Mouse (Mus musculus): ENCODE results near the gene Osbpl10. TPM values are rescaled to one million over a fixed set of nuclear protein-coding genes. Genes with fewer than 3 reads are reported as not detected.

Gene Osbpl10
- polyA plus RNA-seq, 1 experiment from 2014 or later: 2.5 TPM

DNA sequence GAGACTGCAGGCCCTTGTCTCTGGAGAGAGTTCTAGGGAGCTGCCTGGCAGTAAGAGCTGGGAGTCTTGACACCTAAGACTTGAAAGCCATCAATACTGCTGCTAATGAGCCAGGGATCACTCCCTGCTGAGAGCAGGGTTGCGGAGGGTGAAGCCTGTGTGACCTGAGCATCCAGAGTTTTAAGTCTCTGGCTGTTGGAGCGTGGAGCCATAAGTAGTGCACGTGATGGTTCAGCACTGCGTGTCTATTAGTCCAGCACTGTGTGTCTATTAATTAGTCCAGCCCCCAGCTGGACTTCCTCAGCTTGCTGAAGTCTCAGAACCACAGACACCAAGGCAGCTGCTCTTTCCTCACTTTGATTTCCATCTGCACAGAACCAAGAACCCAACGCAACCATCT is 8.0 kb downstream of the Osbpl10 start:
- Histone ChIP-seq H3K36me3 (no peaks in the 10 kb centered on the region), H3K4me1 (peaks cover 6% of the 10 kb centered on the region; the same call in 1 of the 2 replicates), H3K27ac (no peak overlapping the region), H3K4me2 (no peak overlapping the region), H3K27me3 (no peaks in the 10 kb centered on the region), H3K9ac (no peak overlapping the region), H3K9me3 (no peaks in the 10 kb centered on the region), H3K4me3 (no peak overlapping the region)
- no peak for ATAC-seq (ENCODE audit: insufficient number of reproducible peaks, low FRiP score, low TSS enrichment, low read depth)
- WGBS: 85% methylated on average over 5 of the region's 5 CpGs

DNA sequence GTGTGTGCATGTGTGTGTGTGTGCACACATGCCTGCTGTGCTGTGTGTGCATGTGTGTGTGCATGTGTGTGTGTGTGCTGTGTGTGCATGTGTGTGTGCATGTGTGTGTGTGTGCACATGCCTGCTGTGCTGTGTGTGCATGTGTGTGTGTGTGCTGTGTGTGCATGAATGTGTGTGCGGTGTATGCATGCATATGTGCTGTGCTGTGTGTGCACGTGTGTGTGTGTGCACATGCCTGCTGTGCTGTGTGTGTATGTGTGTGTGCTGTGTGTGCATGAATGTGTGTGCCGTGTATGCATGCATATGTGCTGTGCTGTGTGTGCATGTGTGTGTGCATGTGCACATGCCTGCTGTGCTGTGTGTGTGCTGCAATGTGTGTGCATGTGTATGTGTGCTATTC is 9.7 kb downstream of the Osbpl10 start:
- no peak for ATAC-seq (ENCODE audit: insufficient number of reproducible peaks, low FRiP score, low TSS enrichment, low read depth)
- Histone ChIP-seq H3K4me2 (no peak overlapping the region), H3K36me3 (no peaks in the 10 kb centered on the region), H3K27me3 (no peaks in the 10 kb centered on the region), H3K9ac (no peak overlapping the region), H3K27ac (no peak overlapping the region), H3K4me3 (no peak overlapping the region), H3K9me3 (no peaks in the 10 kb centered on the region), H3K4me1 (peaks cover 5% of the 10 kb centered on the region; the same call in 1 of the 2 replicates)
- WGBS: 87% methylated on average over 3 of the region's 3 CpGs

DNA sequence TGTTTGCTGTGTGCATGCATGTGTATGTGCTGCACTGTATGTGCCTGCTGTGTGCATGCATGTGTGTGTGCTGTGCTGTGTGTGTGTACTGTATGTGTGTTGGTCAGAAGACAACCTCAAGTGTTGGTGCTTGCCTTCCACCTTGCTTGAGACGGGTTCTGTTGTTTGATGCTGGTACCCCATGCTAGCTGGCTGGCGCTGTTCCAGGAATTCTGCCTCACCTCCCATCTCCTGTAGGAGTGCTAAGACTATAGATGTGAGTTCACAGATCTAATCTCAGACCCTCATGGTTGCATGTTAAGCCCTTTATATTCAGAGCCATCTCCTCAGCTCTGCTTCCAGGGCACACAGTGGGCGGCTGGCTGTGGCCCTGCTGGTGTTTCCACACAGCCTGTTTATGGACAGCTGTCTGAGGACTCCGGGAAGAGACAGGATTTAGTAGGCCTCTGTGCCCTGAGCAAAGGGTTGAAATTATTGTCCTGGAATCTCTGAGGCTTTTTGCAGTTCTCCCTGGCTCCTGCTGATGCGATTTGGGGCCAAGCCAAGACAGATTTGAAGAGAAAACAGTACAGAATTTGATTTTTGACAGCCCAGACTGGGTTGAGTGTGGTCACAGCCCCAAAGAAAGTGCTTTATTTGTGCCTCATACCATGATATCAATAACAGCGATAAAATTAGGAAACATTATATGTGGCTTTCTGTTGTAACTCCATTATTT is 10.4 kb downstream of the Osbpl10 start:
- WGBS: 56% methylated on average over 6 of the region's 6 CpGs
- H3K36me3 ChIP-seq: no peaks in the 10 kb centered on the region
- ATAC-seq (ENCODE audit: insufficient number of reproducible peaks, low FRiP score, low TSS enrichment, low read depth): 0 out of 2 replicates have a peak, but pooled peaks have one; percentile 21
- H3K4me1 ChIP-seq: peaks cover 4% of the 10 kb centered on the region; the same call in 1 of the 2 replicates
- no peak overlapping the region for H3K27ac ChIP-seq
- H3K4me3 ChIP-seq: no peak overlapping the region
- H3K4me2 ChIP-seq: no peak overlapping the region
- H3K27me3 ChIP-seq: no peaks in the 10 kb centered on the region
- no peaks in the 10 kb centered on the region for H3K9me3 ChIP-seq
- H3K9ac ChIP-seq: no peak overlapping the region

DNA sequence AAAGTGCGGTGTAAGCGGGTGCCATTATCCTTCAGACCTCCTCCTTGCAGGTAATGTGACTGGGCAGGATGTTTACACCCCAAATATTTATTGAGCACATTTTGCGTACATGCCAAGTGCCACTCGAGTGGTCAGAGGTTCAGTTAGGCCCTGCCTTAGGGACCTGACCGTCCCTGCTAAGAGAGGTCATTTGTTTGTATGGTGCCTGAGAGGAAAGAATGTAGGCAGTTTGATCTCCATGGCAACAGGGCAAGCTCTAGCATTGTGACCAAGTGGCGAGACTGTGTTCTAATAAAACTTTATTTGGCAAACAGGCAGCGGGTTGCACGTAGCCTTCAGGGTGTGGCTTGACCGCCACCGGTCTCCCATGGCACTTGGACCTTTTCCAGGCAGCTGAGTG is 12.1 kb downstream of the Osbpl10 start:
- H3K4me3 ChIP-seq: no peak overlapping the region
- no peak overlapping the region for H3K9ac ChIP-seq
- H3K9me3 ChIP-seq: no peaks in the 10 kb centered on the region
- H3K27ac ChIP-seq: no peak overlapping the region
- peaks cover 4% of the 10 kb centered on the region; the same call in 1 of the 2 replicates for H3K4me1 ChIP-seq
- no peak overlapping the region for H3K4me2 ChIP-seq
- no peak for ATAC-seq (ENCODE audit: insufficient number of reproducible peaks, low FRiP score, low TSS enrichment, low read depth)
- H3K36me3 ChIP-seq: no peaks in the 10 kb centered on the region
- 72% methylated on average over 10 of the region's 10 CpGs for WGBS
- H3K27me3 ChIP-seq: no peaks in the 10 kb centered on the region

DNA sequence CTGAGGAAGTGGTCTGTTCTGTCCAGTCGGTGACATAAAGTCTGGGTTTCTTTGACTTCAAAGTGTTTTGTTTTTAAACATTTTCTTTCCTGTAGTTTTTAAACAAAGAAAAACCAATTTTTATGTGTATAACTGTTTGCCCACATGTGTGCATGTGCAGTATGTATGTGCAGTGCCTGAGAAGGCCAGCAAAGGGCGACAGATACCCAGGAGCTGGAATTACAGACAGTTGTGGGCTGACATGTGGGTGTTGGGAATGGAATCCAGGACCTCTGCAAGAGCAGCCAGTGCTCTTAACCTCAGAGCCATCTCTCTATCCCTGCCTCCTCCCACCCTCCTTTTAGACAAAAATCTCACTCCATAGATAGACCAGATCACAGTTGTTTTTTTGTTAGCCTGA is 14.2 kb downstream of the Osbpl10 start:
- Histone ChIP-seq H3K9ac (no peak overlapping the region), H3K4me3 (no peak overlapping the region), H3K36me3 (no peaks in the 10 kb centered on the region), H3K27me3 (no peaks in the 10 kb centered on the region), H3K4me2 (no peak overlapping the region), H3K9me3 (no peaks in the 10 kb centered on the region), H3K4me1 (peaks cover 4% of the 10 kb centered on the region; the same call in 1 of the 2 replicates), H3K27ac (no peak overlapping the region)
- ATAC-seq (ENCODE audit: insufficient number of reproducible peaks, low FRiP score, low TSS enrichment, low read depth): no peak
- WGBS: 97% methylated on average over 2 of the region's 2 CpGs

DNA sequence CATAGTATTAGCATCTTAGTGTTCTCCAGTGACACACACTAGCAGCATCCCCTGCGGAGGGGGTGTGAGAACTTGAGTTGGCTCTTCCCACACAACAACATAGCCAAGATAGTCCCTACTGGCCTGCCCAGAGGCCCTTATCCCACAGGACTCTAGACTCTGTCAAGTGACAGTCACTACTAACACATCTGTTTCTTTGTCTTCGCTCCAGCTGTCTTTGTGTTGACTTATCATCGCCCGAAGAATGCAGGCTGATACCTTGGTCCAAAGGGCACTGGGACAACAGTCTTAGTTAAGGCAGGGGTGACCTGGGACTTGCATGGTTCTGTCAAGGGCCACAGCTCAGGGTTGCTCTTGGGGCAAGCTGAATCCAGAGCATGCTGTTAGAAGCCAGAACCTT is 16.9 kb downstream of the Osbpl10 start:
- Histone ChIP-seq H3K9me3 (no peaks in the 10 kb centered on the region), H3K27me3 (no peaks in the 10 kb centered on the region), H3K36me3 (no peaks in the 10 kb centered on the region), H3K4me1 (no peaks in the 10 kb centered on the region), H3K27ac (no peak overlapping the region), H3K9ac (no peak overlapping the region), H3K4me3 (no peak overlapping the region), H3K4me2 (no peak overlapping the region)
- 95% methylated on average over 4 of the region's 4 CpGs for WGBS
- ATAC-seq (ENCODE audit: insufficient number of reproducible peaks, low FRiP score, low TSS enrichment, low read depth): no peak

DNA sequence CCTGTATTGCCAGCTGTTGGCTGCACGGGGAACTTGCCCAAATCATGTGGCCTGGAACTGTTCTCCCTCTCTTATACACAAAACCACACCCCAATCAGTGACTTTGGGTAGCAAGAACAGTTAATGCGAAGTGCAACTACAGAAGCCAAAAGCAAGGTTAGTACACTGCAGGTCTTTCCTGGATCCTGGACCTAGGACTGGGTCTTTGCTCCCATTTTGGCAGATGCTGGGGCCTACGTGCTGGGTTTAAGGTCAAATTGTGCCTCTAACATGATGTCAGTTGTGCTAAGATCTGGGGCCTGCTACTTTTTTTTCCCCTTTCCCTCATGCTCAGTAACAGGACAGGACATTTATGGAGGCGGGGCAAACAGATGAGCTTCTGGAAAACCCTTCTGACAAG is 17.3 kb downstream of the Osbpl10 start:
- Histone ChIP-seq H3K27me3 (no peaks in the 10 kb centered on the region), H3K9me3 (no peaks in the 10 kb centered on the region), H3K4me1 (no peaks in the 10 kb centered on the region), H3K4me3 (no peak overlapping the region), H3K36me3 (no peaks in the 10 kb centered on the region), H3K4me2 (no peak overlapping the region), H3K27ac (no peak overlapping the region), H3K9ac (no peak overlapping the region)
- WGBS: 85% methylated on average over 4 of the region's 4 CpGs
- no peak for ATAC-seq (ENCODE audit: insufficient number of reproducible peaks, low FRiP score, low TSS enrichment, low read depth)

DNA sequence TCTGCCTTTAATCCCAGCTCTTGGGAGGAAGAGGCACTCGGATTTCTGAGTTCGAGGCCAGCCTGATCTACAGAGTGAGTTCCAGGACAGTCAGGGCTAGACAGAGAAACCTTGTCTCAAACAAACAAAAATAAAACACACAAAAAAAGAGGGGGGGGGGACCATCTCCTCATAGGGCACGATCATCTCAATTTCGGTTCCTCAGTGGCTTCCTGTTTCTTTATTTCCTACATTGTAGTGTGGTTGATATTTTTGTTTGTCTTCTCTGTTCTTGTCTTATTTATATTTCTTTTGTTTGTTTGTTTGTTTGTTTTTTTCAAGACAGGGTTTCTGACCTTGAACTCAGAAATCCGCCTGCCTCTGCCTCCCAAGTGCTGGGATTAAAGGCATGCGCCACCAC is 18.1 kb downstream of the Osbpl10 start:
- Histone ChIP-seq H3K4me1 (no peaks in the 10 kb centered on the region), H3K27me3 (no peaks in the 10 kb centered on the region), H3K36me3 (no peaks in the 10 kb centered on the region), H3K9ac (no peak overlapping the region), H3K4me2 (no peak overlapping the region), H3K4me3 (no peak overlapping the region), H3K9me3 (no peaks in the 10 kb centered on the region), H3K27ac (no peak overlapping the region)
- WGBS: 97% methylated on average over 6 of the region's 6 CpGs
- ATAC-seq (ENCODE audit: insufficient number of reproducible peaks, low FRiP score, low TSS enrichment, low read depth): no peak

DNA sequence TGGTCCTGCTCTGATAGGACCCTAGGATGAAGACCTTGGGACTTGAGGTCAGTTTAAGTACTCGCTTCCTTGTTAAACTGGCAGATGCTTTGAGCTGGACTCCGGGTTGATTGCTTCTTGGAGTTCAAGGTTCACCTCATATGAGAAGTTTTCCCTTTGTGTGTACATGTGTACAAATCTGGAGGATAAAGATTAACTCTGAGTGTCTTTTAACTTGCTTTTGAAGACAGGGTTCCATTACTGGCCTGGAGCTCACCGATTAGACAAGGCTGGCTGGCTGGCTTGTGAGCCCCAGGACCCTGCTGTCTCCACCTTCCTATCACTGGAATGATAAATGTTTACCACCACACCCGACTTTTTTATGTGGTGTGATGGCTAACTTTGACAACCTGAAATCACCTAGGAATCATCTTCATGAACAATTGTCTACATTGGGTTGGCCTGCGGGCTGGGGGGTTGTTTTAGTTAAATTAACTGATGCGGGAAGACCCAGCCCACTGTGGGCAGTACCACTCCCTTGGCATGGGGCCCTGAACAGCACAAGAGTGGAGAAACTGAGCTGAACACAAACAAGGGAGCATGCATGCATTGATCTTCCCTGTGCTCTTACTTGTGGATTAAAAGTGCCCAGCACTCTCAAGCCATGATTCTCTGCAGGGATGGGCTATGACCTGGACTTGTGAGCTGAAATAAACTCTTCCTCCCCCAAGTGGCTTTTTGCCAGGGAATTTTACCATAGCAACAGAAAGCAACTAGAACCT is 20.8 kb downstream of the Osbpl10 start:
- H3K36me3 ChIP-seq: no peaks in the 10 kb centered on the region
- no peaks in the 10 kb centered on the region for H3K9me3 ChIP-seq
- 79% methylated on average over 6 of the region's 6 CpGs for WGBS
- no peaks in the 10 kb centered on the region for H3K27me3 ChIP-seq
- H3K4me2 ChIP-seq: no peak overlapping the region
- no peak overlapping the region for H3K27ac ChIP-seq
- H3K4me3 ChIP-seq: no peak overlapping the region
- no peak for ATAC-seq (ENCODE audit: insufficient number of reproducible peaks, low FRiP score, low TSS enrichment, low read depth)
- H3K9ac ChIP-seq: no peak overlapping the region
- no peaks in the 10 kb centered on the region for H3K4me1 ChIP-seq

DNA sequence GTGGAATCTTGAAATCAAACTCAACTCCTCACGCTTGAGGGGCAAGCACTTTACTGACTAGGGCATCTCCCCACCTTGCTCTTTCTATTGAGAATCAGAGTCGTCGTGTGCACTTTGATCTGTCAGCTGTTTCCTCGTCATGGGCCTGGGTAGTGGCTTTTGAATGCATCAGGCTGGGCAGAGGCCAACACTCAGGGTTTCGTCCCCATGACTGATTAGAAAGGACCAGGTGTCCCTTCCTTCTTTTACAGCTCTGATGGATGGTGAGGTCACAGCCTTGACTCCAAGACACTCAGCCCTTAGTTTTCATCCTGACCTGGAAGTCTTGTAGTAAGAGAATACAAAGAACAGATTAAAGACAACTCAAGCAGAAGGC is 21.4 kb downstream of the Osbpl10 start:
- Histone ChIP-seq H3K9me3 (no peaks in the 10 kb centered on the region), H3K27me3 (no peaks in the 10 kb centered on the region), H3K9ac (no peak overlapping the region), H3K36me3 (no peaks in the 10 kb centered on the region), H3K27ac (no peak overlapping the region), H3K4me3 (no peak overlapping the region), H3K4me2 (no peak overlapping the region), H3K4me1 (no peaks in the 10 kb centered on the region)
- WGBS: 66% methylated on average over 5 of the region's 5 CpGs
- ATAC-seq (ENCODE audit: insufficient number of reproducible peaks, low FRiP score, low TSS enrichment, low read depth): no peak

DNA sequence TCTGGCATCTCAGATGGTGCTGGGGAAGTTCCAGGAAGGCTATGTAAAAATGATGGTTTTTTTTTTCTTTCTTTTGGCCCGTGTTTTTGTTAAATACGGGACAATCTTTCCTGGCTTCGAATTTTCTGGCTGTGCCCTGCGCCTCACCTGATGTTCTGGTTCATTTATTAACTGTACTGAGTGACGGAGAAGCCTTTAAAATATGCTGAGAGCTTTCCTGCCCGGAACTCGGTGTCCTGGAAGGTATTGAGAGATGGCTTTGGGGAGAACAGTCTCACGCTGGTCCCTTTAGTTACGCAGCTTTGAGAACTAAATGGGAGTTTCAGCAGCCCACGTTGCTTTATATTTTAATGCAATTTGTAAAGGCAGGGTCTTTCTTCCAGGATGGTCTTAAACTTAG is 27.1 kb downstream of the Osbpl10 start:
- Histone ChIP-seq H3K9me3 (peaks cover 4% of the 10 kb centered on the region; the same call in 1 of the 2 replicates), H3K27ac (0 out of 2 replicates have a peak overlapping the region, but pooled peaks have one; percentile 14), H3K9ac (no peak overlapping the region), H3K4me1 (peaks cover 10% of the 10 kb centered on the region), H3K4me2 (no peak overlapping the region), H3K27me3 (no peaks in the 10 kb centered on the region), H3K4me3 (no peak overlapping the region), H3K36me3 (no peaks in the 10 kb centered on the region)
- 42% methylated on average over 10 of the region's 10 CpGs for WGBS
- no peak for ATAC-seq (ENCODE audit: insufficient number of reproducible peaks, low FRiP score, low TSS enrichment, low read depth)

DNA sequence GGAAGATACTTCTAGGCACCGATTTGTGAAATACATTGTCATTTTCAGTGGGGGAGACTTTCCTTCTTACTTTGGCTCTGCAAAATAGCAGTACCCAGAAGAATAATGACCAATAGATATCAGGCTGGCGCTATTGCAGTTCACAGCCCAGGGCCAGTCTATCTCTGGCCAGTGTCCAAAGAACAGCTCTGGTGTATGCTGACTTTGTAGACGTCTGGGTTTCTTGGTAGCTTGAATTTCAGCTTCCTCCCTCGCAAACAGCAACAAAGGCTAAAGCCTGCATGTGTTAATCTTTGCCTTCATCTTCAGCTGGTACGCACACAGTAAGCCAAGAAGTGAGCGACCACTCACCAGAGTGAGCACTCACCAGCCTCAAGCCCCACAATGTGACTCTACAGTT is 29.4 kb downstream of the Osbpl10 start:
- no peaks in the 10 kb centered on the region for H3K36me3 ChIP-seq
- WGBS: 58% methylated on average over 6 of the region's 6 CpGs
- no peak overlapping the region for H3K9ac ChIP-seq
- ATAC-seq (ENCODE audit: insufficient number of reproducible peaks, low FRiP score, low TSS enrichment, low read depth): no peak
- no peaks in the 10 kb centered on the region for H3K27me3 ChIP-seq
- no peak overlapping the region for H3K4me2 ChIP-seq
- H3K4me3 ChIP-seq: no peak overlapping the region
- peaks cover 4% of the 10 kb centered on the region; the same call in 1 of the 2 replicates for H3K9me3 ChIP-seq
- H3K4me1 ChIP-seq: peaks cover 10% of the 10 kb centered on the region
- no peak overlapping the region for H3K27ac ChIP-seq

Measured in limb, embryonic 15.5 days (tissue).